Mouse (Mus musculus) hindbrain, postnatal 0 days (tissue): ENCODE results near the gene Myo18b. TPM values are rescaled to one million over a fixed set of nuclear protein-coding genes. Genes with fewer than 3 reads are reported as not detected.

Source experiments
- ATAC-seq: fragments of 200-750 bp; cut with Nextera tagmentation; 2 replicates; pipeline ENCODE4 v1.8.0; 2017; ENCODE audit warnings: mild to moderate bottlenecking, moderate TSS enrichment, moderate library complexity
- DNase-seq: peaks from one replicate; pipeline ENCODE4 v3.0.0-alpha.2; 2015; ENCODE audit warnings: low spot score
- H3K27ac ChIP-seq: fragments of 300-500 bp; sonication (generic); 2 replicates; pipeline ENCODE4 v1.5.1; 2014; ENCODE audit warnings: mild to moderate bottlenecking
- H3K27me3 ChIP-seq: fragments of 300-500 bp; sonication (generic); 2 replicates; pipeline ENCODE4 v1.6.1; 2014; ENCODE audit warnings: low read length, mixed read lengths; ENCODE audit not compliant: insufficient read depth
- H3K36me3 ChIP-seq: fragments of 300-500 bp; sonication (generic); 2 replicates; pipeline ENCODE4 v1.6.1; 2014; ENCODE audit warnings: low read length, mixed read lengths; ENCODE audit not compliant: insufficient read depth
- H3K4me1 ChIP-seq: fragments of 300-500 bp; sonication (generic); 2 replicates; pipeline ENCODE4 v1.6.1; 2014; ENCODE audit warnings: antibody characterized with exemption, low read length, mixed read lengths; ENCODE audit not compliant: insufficient read depth
- H3K4me2 ChIP-seq: fragments of 300-500 bp; sonication (generic); 2 replicates; pipeline ENCODE4 v1.6.1; 2014; ENCODE audit warnings: low read depth, mild to moderate bottlenecking, low read length, moderate library complexity, mixed read lengths
- H3K4me3 ChIP-seq: fragments of 300-500 bp; sonication (generic); 2 replicates; pipeline ENCODE4 v1.5.1; 2014; ENCODE audit warnings: low read length
- H3K9ac ChIP-seq: fragments of 300-500 bp; sonication (generic); replicated peaks from 2 replicates; pipeline ENCODE4 v1.6.1; 2014; ENCODE audit warnings: mild to moderate bottlenecking, low read length, moderate library complexity, mixed read lengths
- H3K9me3 ChIP-seq: fragments of 300-500 bp; sonication (generic); 2 replicates; pipeline ENCODE4 v1.6.1; 2016; ENCODE audit warnings: low read length, mixed read lengths
- CTCF ChIP-seq: IDR thresholded peaks from 2 replicates; pipeline ENCODE4 v1.5.1; 2016; ENCODE audit warnings: antibody characterized with exemption, control low read depth, low read depth
- WGBS: fragments of 180-500 bp; shearing (Covaris S2); extraction: QIAGEN DNeasy Blood & Tissue Kit; methylation state at CpG from one replicate; pipeline ENCODE4 v1.1.7; 2014; 5-methylcytosine and 5-hydroxymethylcytosine counted together
- polyA plus RNA-seq: library from polyadenylated mRNA; unstranded; fragments of >200 nt; fragmentation: Nextera tagmentation; extraction: Ambion mirVana; gene quantifications from 2 replicates; pipeline ENCODE4 v1.2.1, GENCODE M21; 2015
- total RNA-seq: library from RNA; depleted of rRNA; stranded (reverse); fragments of >200 nt; gene quantifications from 2 replicates; pipeline ENCODE4 v1.2.3, GENCODE M21; 2014

Myo18b gene
- total and polyA plus RNA-seq, 2 experiments from 2014 or later = 0.75 to 1.9 TPM

DNA sequence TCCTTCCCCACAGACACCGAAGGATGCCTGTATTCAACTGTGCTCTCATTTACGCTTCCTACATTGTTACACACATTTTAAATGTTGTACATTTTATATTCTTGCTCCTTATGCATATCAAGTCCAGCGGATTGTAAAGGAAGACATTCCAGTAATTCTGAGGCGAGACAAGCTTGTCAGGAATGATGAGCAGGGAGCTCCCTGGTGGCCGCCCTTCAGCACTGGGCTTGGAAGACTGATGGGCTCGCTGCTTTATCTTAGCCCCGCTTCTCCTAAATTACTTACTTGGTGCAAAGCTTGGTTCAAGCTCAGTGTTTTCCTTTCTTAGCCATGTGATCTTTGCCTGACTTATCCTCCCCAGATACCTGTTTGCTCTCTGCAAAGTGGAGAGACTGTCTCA, 223.7 kb downstream of the Myo18b start:
- Histone ChIP-seq H3K4me1 (peaks cover under 1% of the 10 kb centered on the region; the same call in 1 of the 2 replicates), H3K36me3 (no peaks in the 10 kb centered on the region), H3K9ac (no peak overlapping the region), H3K4me3 (no peak overlapping the region), H3K27me3 (no peaks in the 10 kb centered on the region), H3K4me2 (no peak overlapping the region), H3K27ac (no peak overlapping the region), H3K9me3 (no peaks in the 10 kb centered on the region)
- 45% methylated on average over 7 of the region's 7 CpGs for WGBS
- DNase-seq = peak; percentile 24
- no peak for ATAC-seq
- TF ChIP-seq CTCF = peak; percentile 29

DNA sequence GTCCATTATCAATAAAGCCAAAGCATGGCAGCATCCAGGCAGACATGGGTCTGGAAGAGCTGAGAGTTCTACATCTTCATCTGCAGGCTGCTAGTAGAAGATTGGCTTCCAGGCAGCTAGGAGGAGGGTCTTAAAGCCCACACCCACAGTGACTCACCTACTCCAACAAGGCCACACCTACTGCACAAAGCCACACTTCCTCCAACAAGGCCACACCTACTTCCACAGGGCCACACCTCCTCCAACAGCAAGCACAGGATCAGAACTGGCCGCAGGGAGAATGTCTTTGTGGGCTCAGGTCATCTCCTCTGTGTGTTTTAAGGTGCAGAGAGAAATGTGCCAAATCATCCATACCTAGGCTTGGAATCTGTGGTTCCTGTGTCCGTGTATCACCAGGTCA, 224.2 kb downstream of the Myo18b start:
- 66% methylated on average over 2 of the region's 2 CpGs for WGBS

DNA sequence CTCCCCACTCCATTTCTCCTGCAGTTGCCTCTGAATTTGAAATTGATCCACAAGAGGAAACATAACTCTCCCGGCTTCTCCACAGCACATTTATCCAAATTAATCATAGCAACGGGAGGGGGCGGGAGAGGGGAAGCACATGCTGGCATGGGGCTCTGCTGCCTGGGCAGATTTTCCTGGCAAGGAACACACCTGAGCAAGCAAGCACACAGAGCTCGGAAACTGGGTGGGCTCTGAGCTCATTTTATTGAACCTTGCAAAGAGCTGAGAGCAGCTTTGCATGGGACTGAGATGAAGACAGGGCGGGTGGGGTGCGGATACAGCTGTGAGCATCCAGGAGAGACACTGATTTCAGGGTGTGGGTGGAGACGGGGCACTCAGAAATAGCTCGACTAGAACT, 229.0 kb downstream of the Myo18b start:
- Histone ChIP-seq H3K4me1 (peaks cover 7% of the 10 kb centered on the region; the same call in 1 of the 2 replicates), H3K9ac (no peak overlapping the region), H3K27me3 (no peaks in the 10 kb centered on the region), H3K36me3 (no peaks in the 10 kb centered on the region), H3K27ac (no peak overlapping the region), H3K9me3 (no peaks in the 10 kb centered on the region), H3K4me3 (no peak overlapping the region), H3K4me2 (no peak overlapping the region)
- ATAC-seq = no peak
- no peak for TF ChIP-seq CTCF
- WGBS = 64% methylated on average over 8 of the region's 8 CpGs
- no peak for DNase-seq

More for the DNA sequence above, 224.2 kb downstream of the Myo18b start:
- Histone ChIP-seq H3K27me3 (no peaks in the 10 kb centered on the region), H3K4me1 (peaks cover 4% of the 10 kb centered on the region; the same call in 1 of the 2 replicates), H3K4me2 (no peak overlapping the region), H3K9ac (no peak overlapping the region), H3K4me3 (no peak overlapping the region), H3K9me3 (no peaks in the 10 kb centered on the region), H3K36me3 (no peaks in the 10 kb centered on the region), H3K27ac (no peak overlapping the region)
- DNase-seq (no peak), ATAC-seq (no peak)
- no peak for TF ChIP-seq CTCF

DNA sequence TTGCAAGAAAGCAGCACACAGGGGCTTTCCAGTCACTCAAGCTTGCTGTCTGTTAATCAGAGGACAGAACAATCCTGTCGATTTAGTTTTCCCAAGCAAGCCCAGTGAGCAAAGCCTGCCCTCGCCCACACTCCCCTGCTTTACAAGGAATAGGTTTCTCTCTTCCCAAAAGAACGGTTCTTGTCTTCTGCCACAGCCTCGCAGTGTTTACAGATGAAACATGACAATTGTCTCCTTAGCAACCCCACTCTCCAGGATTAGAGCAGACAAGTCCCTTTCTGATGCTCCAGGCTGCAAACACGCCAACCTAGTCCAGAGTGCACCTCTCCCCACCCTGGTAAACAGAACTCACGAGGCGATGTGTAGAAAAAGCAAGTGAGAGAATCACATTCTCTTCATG, 230.5 kb downstream of the Myo18b start:
- ATAC-seq (no peak), DNase-seq (no peak)
- H3K4me2 ChIP-seq = no peak overlapping the region
- WGBS = 23% methylated on average over 7 of the region's 7 CpGs
- no peaks in the 10 kb centered on the region for H3K9me3 ChIP-seq
- no peaks in the 10 kb centered on the region for H3K36me3 ChIP-seq
- no peaks in the 10 kb centered on the region for H3K27me3 ChIP-seq
- no peak overlapping the region for H3K4me3 ChIP-seq
- TF ChIP-seq CTCF = no peak
- peaks cover 7% of the 10 kb centered on the region; the same call in 1 of the 2 replicates for H3K4me1 ChIP-seq
- no peak overlapping the region for H3K9ac ChIP-seq
- no peak overlapping the region for H3K27ac ChIP-seq

DNA sequence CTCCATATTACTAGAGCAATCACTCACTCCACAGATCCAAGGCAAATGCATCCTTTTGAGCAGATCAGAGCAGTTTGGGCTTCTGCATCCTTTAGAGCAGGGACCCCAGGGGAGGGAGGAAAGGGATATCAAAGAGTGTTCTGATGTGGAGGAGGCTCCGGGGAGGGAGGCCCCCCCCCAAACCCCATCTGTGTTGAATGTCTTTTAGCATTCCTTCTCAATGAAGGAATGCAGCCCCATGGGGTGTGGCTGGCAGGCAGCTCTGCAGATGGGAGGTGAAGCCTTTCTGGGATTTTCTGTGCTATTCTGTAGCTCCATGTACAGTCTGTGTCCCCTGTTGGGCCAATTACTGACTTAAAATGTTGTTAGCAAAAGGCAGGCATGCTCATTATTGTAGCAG, 232.5 kb downstream of the Myo18b start:
- Histone ChIP-seq H3K4me1 (peaks cover 7% of the 10 kb centered on the region; the same call in 1 of the 2 replicates), H3K27me3 (no peaks in the 10 kb centered on the region), H3K4me2 (no peak overlapping the region), H3K9ac (no peak overlapping the region), H3K4me3 (no peak overlapping the region), H3K36me3 (no peaks in the 10 kb centered on the region), H3K9me3 (no peaks in the 10 kb centered on the region), H3K27ac (no peak overlapping the region)
- ATAC-seq (no peak), DNase-seq (no peak)
- 0% methylated on average over 1 of the region's 1 CpGs for WGBS
- TF ChIP-seq CTCF = no peak

DNA sequence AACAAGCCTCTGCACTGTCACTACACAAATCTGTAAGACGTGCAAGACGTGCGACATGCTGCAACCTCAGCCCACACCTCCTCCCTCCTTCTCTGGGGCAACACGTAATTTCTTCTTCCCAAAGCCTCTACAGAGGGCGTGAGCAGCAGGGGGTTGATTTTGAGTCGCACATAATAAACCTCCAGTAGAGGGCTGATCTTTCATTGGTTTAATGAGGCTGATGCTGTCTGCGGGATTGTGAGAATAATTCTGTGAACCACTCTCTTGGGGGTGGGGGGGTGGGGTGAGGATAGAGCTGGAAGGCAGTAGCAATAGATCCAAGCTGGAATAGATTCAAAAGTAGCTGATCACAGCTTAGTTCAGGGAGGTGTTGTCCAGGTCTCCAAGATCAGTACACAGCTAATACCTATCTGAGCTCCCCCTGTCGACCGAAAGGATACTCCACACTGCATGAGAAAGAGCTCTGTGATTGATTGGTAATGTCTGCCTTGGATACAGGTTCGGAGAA, 235.2 kb downstream of the Myo18b start:
- H3K4me2 ChIP-seq = peak overlapping the region; percentile 16; the same call in 1 of the 2 replicates
- H3K4me3 ChIP-seq = no peak overlapping the region
- no peaks in the 10 kb centered on the region for H3K27me3 ChIP-seq
- peaks cover 10% of the 10 kb centered on the region for H3K4me1 ChIP-seq
- H3K9me3 ChIP-seq = no peaks in the 10 kb centered on the region
- H3K27ac ChIP-seq = no peak overlapping the region
- H3K9ac ChIP-seq = no peak overlapping the region
- no peaks in the 10 kb centered on the region for H3K36me3 ChIP-seq
- peak; percentile 45; the same call in 1 of the 2 replicates for TF ChIP-seq CTCF
- ATAC-seq = peak; percentile 64
- WGBS = 26% methylated on average over 10 of the region's 10 CpGs
- DNase-seq = peak; percentile 76

DNA sequence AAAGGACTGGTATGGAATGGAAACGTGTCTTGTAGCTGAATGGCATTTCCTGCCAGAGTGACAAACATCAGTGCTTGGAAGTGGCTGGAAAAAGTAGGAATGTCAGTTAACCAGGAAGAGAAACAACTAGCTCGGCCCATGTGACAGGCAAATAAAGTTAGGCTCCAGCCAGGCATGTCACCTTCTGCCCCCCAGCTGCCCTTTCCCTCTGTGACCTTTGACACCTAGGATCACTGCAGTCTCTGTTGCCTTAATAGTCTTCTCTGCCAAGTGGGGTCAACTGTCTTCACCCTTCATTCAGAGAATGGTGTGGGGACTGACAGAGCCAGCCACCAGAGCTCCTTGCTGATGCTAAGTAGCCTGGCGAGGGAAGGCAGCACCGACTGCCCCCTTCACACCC, 236.9 kb downstream of the Myo18b start:
- Histone ChIP-seq H3K4me3 (no peak overlapping the region), H3K36me3 (no peaks in the 10 kb centered on the region), H3K9ac (no peak overlapping the region), H3K9me3 (no peaks in the 10 kb centered on the region), H3K4me1 (peaks cover 17% of the 10 kb centered on the region), H3K27me3 (no peaks in the 10 kb centered on the region), H3K4me2 (no peak overlapping the region), H3K27ac (no peak overlapping the region)
- ATAC-seq (no peak), DNase-seq (no peak)
- WGBS = 45% methylated on average over 4 of the region's 4 CpGs
- no peak for TF ChIP-seq CTCF
